Mouse (Mus musculus) testis, postnatal 14 days (tissue): ENCODE data around the gene Supt7l.
A peak's percentile ranks its signal among the peaks of the same experiment; 100 is the strongest.
"Not testable (repeated sequence)": the region's sequence is repeated elsewhere in the genome, so short reads cannot be mapped to it uniquely, and the experiment has no call there.

Experiments
- DNase-seq: peaks from one replicate; pipeline ENCODE4 v3.0.0; 2021; ENCODE audit warnings: low spot score

The Supt7l gene

DNA sequence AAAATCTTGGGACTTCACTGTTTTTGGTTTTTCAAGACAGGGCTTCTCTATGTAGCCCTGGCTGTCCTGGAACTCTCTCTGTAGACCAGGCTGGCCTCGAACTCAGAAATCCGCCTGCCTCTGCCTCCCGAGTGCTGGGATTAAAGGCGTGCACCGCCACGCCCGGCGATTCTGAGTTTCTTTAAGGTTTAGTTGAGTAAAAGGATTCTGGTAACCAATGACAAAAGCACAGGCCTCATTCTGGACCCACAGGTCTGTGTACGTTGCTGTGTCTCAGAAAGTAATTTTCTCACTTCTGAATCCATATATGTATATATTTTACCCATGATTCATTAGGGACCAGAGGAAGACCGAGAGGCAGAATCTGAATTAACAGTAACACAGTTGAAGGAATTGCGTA is at the start of gene Supt7l:
TSS of gene Supt7l (minus strand) at position 101 of the 400 bp plus-strand sequence.
- not testable (repeated sequence) for DNase-seq

DNA sequence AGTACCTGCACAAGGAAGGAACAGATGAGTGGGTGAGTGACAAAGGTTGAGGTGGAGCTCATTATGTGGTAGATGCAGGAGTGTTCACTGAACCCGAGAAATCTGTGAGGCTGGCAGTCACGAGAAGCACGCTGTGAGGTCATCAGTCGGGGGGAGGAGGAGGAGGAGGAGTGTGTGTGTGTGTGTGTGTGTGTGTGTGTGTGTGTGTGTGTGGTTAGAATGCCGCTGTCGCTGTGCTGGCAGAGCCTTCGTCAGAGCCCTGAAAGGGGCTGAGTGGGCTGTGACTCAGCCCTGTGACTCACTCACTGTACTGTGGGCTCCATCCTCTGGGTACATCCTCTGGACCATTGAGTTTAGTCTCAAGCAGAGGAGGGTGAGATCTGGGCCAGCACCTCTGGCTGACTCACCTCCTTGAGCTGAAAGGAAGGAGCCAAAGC is 49.0 kb upstream of the Supt7l start:
- no peak for DNase-seq

- DNase-seq, result no peak
These were observed 46.1 kb upstream of the Supt7l start for GRCm38 (mm10) chr5:31573722-31574121.

DNA sequence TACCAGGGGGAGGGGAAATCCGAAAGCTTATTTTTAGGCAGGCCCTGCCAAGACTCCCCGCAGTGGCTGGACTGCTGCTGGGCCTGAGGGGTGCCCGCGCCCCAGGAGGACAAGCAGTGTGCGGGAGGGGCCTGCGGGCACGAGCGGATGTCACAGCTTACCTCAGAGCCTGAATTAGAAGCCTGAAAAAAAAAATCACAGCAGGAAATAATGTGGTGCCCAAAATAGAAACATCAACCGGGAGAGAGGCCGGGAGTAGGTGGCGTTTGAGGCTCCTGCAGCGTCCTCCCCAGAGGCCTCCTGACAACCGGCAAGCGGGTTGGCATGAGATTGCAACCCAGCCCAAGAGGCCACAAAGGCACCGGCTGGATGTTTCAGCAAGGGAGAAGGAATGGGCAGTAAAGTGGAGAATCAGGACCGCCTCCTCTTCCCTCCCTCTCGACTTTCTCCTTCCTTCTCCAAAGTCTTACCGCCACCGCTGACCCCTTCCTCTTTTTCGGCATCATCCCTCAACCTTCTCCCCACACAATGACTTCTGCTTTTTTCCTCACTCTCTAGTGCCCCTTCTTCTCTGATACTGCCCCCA is 43.5 kb upstream of the Supt7l start:
- DNase-seq, result no peak

DNA sequence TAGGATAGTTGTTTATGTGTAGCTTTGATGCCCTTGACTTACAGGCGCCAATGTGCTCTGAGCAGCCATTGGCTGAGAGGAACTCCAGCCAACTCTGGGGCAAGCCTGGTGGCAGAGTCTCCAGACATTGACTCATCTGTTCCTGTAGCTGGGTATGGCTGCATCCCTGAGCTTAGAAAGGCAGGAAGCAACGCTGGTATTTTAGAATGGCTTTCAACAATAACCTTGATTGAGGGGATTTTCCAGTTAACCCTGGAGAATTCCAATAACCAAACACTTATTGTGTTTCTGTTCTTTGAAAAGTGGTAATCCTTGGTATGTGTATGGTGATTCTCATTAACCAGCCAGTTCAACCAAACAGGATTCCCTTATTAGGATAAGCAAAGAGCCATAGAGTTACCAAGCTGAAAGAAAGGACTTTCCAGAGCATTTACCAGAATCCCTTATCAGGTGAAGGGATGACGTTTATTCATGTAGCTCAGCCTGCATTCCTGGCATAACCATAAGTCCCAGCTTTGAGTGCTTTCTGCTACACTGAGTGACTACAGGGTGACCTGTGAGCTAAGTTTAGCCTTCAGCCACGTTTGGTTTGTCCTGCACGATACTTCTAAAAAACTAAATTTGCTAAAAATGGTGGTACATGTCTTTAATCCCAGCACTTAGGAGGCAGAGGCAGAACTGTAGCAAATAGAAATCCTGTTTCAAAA is 40.5 kb upstream of the Supt7l start:
- DNase-seq, result no peak

GRCm38 (mm10) chr5:31566457-31566856 is 38.9 kb upstream of the Supt7l start:
- no peak for DNase-seq

GRCm38 (mm10) chr5:31566026-31566425 is 38.4 kb upstream of the Supt7l start:
- DNase-seq, result no peak

- DNase-seq, result no peak
These were observed 37.4 kb upstream of the Supt7l start for GRCm38 (mm10) chr5:31564976-31565375.

DNA sequence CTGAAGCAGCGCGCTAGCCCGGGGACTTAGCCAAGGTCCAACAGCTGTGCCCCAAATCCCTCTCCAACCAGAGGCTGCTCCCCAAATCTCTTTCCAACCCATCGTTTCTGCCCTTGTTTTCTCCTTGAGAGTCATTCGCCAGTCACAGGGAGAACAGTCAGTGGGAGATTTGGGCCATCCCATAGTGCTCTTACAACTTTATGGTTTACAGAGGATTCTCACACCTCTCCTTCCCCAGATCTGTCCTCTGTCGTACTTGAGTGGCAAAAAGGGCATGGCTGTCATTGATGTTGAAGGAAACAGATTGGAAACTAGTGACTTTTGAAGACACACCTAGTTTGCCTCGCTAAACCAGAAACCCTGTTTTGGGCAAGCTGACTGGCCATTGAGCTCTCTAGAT is 36.3 kb upstream of the Supt7l start:
- no peak for DNase-seq

- DNase-seq, result peak; percentile 27
These were observed 35.9 kb upstream of the Supt7l start for GRCm38 (mm10) chr5:31563496-31563895.

DNA sequence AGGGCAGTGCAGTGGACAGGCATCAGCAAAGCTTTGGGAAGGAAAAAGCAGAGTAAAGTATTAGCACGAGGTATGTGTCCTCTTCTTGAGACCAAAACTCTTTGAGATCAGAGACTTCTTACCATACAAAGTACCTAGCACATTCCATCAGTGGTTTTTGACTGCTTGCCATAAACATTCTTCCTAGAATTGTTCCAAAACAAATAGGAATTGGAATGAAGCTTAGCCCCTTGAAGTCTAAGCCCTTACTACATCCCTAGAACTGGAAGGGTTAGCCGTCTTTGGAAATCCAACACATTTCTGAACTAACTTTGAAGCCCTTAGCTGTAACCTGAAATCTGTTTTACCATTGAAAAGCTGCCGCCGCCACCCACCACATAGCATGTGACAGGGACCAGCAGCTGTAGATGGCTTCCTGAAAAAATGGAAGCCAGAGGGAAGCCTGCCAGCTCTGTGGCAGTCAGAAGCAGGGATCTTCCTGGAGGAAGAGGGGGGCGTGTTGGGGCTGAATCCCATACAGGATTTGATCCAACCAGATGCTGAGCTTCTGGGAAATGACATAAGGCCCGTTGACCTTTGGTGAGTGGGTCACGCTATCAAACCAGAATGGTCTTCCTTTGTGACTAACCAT is 34.5 kb upstream of the Supt7l start:
- no peak for DNase-seq

DNA sequence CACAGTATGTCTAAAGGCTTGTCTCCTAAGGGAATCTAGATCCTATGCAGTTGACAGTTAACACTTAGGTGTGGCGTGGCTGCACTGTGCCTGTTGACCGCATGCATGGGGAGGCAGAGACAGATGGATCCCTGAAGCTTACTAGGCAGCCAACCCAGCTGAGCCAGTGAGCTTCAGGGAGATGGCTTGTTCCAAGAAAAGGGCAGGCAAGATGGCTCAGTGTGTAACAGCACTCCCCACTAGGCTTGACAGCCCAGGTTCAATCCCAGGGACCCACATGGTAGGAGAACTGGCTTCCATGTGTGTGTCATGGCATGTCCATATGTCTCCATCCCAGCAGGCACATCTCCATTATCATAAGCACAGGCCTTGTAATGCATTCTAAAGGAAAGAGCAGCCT is 32.7 kb upstream of the Supt7l start:
- no peak for DNase-seq

DNA sequence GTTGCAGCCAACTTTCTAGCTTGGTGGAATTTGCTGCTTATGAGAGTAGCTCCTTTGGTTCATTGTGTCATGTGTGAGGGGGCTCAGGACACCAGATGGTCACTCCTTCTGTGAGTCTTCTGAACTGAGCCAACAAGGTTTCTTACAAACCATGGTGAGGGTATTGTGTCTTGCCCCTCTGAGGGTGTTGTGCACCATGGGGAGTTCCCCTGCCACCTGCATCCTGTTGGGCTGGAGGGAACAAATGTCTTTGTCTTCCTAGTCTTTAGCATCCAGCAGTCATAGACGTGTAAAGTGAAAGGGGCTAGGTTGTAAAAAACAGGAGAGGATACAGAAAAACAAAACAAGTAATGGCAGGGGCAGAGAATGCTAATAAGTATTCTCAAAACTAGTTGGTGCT is 31.8 kb upstream of the Supt7l start:
- DNase-seq, result no peak

GRCm38 (mm10) chr5:31535228-31535627 is 7.6 kb upstream of the Supt7l start:
- DNase-seq, result no peak

- no peak for DNase-seq
These were observed 953 bp upstream of the Supt7l start for GRCm38 (mm10) chr5:31528560-31528959.

- no peak for DNase-seq
These were observed 408 bp downstream of the Supt7l start for GRCm38 (mm10) chr5:31527117-31527680.

DNA sequence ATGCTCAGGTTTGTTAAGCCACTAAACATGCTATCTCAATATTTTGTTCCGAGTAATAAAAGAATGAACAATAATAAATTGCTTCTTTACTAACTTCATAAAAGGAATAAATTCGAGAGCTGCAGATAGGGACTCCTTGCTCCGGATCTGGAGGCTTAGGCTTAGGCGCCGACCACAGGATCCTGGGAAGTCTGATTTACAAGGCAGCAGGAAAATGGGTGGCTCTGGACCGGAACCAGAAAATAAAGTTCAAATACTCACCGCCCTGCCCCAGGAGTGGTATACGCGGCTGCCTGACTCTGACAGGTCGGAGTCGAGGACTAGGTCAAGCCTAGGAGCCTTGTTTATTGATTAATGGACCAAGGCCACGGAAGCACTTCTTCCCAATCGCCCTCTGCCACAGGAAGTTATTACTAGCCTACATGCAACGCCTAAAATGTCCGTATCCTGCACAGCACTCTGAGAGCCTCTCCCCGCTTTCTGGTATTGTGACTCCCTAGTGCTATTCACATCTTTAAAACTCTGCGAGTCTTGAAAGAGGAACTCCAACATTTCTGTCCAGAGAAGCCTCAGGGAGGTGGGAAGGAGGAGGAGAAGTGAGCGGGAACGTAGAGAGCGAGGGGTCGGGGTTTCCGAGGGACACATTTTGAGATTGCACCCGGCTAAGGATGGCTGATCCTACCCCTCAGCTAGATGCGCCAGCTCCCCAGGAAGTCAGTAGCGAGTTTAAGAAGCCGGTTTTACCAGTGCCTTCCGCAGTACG is 1.1 kb downstream of the Supt7l start, which contains the start of gene Slc4a1ap:
TSS of gene Slc4a1ap (plus strand) at position 642 of the 763 bp plus-strand sequence.
- DNase-seq, result peak; percentile 81

DNA sequence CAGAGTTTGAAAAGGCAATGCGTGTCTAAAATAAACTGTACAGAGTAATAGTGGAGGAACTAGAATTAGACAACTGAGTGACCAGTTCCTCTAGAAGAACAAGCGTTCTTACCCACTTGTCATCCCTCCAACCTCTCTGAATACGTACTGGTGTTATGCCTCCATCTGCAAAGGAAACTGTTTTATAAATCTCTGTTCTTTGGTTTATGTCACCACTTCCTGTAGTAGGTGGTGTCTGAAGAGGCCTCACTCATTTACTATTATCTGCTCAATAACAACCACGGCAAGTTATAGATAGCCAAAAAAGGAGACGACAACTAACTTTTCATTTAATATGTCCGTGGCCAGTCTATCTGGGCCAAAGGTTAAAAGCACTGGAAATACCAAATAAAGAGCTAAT is 7.1 kb downstream of the Supt7l start:
- no peak for DNase-seq

- no peak for DNase-seq
These were observed 15.1 kb downstream of the Supt7l start for GRCm38 (mm10) chr5:31512481-31512880.

- no peak for DNase-seq
These were observed 22.8 kb downstream of the Supt7l start for GRCm38 (mm10) chr5:31504843-31505242.

- DNase-seq, result peak; percentile 94
These were observed 32.9 kb downstream of the Supt7l start, which contains the start of gene Gpn1 for GRCm38 (mm10) chr5:31494513-31495297. Gene Gpn1 (plus strand): TSS chr5:31494741.
